Mouse (Mus musculus) neutrophil, adult 65 days (primary cell): ENCODE measurements around the gene Odf2. TPM values are rescaled to one million over a fixed set of nuclear protein-coding genes. Genes with fewer than 3 reads are reported as not detected.

Experiments
- total RNA-seq: library from RNA; stranded (reverse); gene quantifications from 2 replicates; pipeline ENCODE4 v1.2.4, GENCODE M21; 2023

Gene Odf2
- 88.1 and 137 TPM in 2 replicates for total RNA-seq

DNA sequence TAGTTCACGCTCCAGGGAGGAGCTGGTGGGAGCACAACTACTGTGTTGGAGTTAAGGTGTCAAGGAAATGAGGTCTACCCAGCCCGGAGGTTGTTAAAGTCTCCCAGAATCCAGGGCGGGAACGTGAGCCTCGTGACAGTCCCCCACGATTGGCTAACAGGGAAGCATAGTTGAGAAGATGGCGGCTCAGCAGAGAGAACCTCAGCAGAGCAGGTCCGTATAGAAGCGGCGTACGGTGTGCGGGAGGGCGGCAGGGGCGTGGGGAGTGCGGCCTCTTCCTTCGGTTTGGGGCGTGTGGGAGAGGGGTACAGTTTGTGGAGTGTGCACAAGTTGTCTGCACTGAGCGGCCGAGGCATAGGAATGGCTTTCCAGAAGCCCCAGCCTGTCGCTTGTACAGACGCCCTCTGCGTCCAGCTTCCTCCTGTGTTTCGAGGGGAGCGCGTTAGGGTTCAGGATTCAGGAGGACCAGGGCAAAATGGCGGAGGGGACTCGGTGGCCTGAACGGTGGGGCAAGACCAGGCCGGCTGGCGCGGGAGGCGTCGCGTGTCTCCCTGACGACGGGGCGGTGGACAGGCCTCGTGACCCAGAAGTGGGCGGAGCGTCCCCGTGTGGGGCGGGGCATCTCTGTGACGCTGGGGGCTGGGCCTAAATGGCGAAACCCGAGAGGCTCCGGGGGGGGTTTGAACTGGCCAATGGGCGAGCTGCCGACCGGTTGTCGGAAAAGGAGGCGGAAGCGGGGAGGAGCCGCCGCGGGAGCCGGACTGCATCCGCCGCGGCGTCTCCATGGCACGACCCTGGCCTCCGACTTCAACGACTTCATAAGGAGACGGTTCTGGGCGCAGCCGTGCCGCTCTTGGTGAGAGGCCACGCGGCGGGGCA lies at the start of gene Odf2:
Gene Odf2, plus strand, starts transcription at position 156 of the 879 bp plus-strand sequence.

DNA sequence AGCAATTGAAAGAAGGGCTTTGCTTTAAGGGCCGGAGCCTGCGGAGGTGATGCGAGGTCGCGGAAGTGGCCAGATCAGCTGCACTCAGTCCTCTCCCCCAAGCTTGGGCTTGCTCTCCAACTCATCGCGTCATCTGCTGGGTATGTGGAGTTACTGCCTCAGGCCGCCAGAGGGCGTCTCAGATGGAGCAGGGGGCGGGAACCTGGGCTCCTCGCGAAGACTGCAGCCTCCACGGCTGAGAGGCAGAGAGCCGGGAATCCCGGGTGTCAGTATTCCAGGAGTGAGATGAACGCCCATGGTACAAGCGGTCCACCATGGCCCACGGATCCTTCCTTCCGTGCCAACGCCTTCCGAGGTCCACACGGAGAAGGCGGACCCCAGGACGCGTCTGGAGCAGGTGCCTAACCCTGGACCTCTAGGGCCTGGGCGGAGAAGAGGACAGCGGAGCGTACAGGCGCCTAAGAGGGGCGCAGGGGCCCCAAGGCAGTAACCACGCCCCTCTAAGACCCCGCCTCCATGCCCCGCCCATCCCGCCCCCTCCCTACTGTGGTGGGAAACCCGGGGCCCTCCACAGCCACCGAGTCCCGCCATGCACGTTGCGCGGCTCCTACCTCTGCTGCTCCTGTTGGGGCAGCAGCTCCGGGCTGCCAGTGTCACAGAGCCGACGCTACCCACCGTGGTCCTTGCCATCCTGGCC lies 19.9 kb upstream of the Odf2 start, which contains the start of gene Cercam:
Gene Cercam, plus strand, starts transcription at position 216 of the 697 bp plus-strand sequence.

DNA sequence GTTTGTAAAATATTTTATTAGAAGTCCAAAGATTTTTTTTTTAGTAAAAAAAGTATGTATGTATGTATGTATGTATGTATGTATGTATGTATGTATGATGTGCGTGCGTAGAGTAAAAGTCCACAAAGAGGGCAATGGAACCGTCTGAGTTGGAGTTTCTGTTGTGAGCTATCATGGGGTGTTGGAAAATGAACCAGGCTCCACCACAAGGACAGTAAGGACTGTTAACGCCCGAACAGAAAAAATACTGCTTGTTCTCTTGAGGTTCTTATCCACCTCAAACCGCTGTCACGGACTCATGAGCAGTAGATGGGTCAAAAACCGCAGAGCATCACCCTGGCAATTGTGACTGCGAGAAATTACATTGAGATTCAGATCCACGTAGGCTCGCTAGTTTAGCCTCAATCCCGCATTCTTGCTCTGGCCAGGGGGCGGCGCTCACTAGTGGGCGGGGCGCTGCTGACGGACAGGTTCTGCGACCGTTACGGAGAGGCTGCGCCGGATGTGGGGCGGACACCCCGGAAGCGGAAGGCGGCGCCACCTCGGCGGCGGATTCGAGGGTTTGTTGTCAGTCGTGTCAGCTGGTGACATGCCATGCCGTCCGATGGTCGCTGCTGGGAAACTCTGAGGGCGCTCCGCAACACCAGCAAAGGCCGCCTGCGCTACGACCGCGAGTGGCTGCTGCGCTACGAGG lies 46.0 kb downstream of the Odf2 start, which contains the start of gene Gle1:
Gene Gle1, plus strand, starts transcription at position 521 of the 694 bp plus-strand sequence.

DNA sequence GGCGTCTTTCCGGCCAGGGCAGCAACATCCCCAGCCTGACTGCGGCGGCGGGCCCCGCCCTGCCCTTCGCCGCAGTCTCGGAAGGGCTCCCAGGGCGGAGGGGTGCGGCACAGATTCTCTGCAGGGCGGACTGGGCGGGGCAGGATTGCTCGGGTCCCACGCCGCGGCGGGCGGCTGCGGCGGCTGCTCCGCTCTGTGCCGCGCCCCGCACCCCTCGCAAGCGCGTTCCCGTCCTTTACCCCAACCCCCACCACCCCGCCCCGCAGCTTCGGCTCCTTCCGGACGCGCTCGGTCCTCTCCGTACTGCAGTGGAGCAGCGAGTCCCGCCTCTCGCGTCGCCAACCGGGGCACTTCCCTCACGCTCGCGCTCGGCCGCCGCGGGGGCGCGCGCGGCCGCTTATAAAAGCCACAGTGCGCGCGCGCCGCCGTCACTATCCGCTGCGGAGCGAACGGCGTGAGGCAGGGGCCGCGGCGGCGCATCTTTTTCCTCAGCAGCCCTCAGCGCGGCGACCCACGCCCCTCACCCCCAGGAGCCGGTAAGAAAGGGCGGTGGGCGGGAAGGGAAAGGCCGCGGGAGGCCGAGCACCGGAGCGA lies 76.3 kb downstream of the Odf2 start, which contains the start of gene Sptan1:
Gene Sptan1, plus strand, starts transcription at position 311 of the 594 bp plus-strand sequence.

Other genes with a start within 250 kb of the Odf2 start
- not detected in 2 replicates for gene Gm13420, start 137.5 kb upstream of the Odf2 start, total RNA-seq
- 1.1 TPM in 1 of 2 replicates, not detected in the other for gene Gm13547, start 129.9 kb upstream of the Odf2 start, total RNA-seq
- 16.8 and 35.4 TPM in 2 replicates for gene Coq4, start 101.7 kb upstream of the Odf2 start, total RNA-seq
- 59.7 and 78.9 TPM in 2 replicates for gene Trub2, start 100.7 kb upstream of the Odf2 start, total RNA-seq
- gene Slc27a4, start 86.6 kb upstream of the Odf2 start, total RNA-seq, result 172 and 238 TPM in 2 replicates
- gene Urm1, start 69.1 kb upstream of the Odf2 start, total RNA-seq, result 28.1 and 34.0 TPM in 2 replicates
- 3.8 and 4.0 TPM in 2 replicates for gene Cercam, start 20.1 kb upstream of the Odf2 start, total RNA-seq
- gene Gle1, start 46.2 kb downstream of the Odf2 start, total RNA-seq, result 43.2 and 46.6 TPM in 2 replicates
- 193 and 270 TPM in 2 replicates for gene Sptan1, start 76.3 kb downstream of the Odf2 start, total RNA-seq
- 1.5 and 1.6 TPM in 2 replicates for gene Wdr34, start 159.7 kb downstream of the Odf2 start, total RNA-seq
- gene Set, start 168.2 kb downstream of the Odf2 start, total RNA-seq, result 91.9 and 105 TPM in 2 replicates
- 3.2 and 5.1 TPM in 2 replicates for gene Pkn3, start 188.5 kb downstream of the Odf2 start, total RNA-seq
- 4.1 and 8.7 TPM in 2 replicates for gene Zdhhc12, start 204.4 kb downstream of the Odf2 start, total RNA-seq
- gene Zer1, start 235.4 kb downstream of the Odf2 start, total RNA-seq, result 38.4 and 49.2 TPM in 2 replicates
- 41.9 and 47.4 TPM in 2 replicates for gene Tbc1d13, start 244.5 kb downstream of the Odf2 start, total RNA-seq